ENCODE assay signal across 21 mouse cellular contexts in genomic region chr6:111708277-111708676, GRCm38 (mm10).
"Had no signal": no experiment of that assay in that cellular context is flagged by ENCODE, and none has a peak within 500 bp of the region (broad histone marks: within the 10 kb centered on the region; RNA-seq: fewer than 3 reads in every experiment).

No protein-coding gene starts in this region.

- H3K27me3 ChIP-seq: limb, embryonic 12.5 days; limb, embryonic 15.5 days; midbrain, embryonic 12.5 days; midbrain, embryonic 15.5 days; neural tube, embryonic 12.5 days; neural tube, embryonic 15.5 days; stomach, embryonic 15.5 days had no signal

- H3K4me2 ChIP-seq: limb, embryonic 12.5 days; limb, embryonic 15.5 days; liver, embryonic 11.5 days; lung, embryonic 14.5 days; midbrain, embryonic 12.5 days; midbrain, embryonic 15.5 days; neural tube, embryonic 12.5 days; neural tube, embryonic 15.5 days; stomach, embryonic 15.5 days had no signal

- H3K4me3 ChIP-seq: layer of hippocampus, adult 2 months; limb, embryonic 12.5 days; limb, embryonic 15.5 days; midbrain, embryonic 12.5 days; midbrain, embryonic 15.5 days; neural tube, embryonic 12.5 days; neural tube, embryonic 15.5 days; stomach, embryonic 15.5 days had no signal

- H3K27ac ChIP-seq: layer of hippocampus, adult 2 months; limb, embryonic 12.5 days; limb, embryonic 15.5 days; liver, embryonic 14.5 days; macrophage; midbrain, embryonic 12.5 days; midbrain, embryonic 15.5 days; neural tube, embryonic 12.5 days; neural tube, embryonic 15.5 days; stomach, embryonic 15.5 days had no signal

- H3K36me3 ChIP-seq: limb, embryonic 12.5 days; limb, embryonic 15.5 days; midbrain, embryonic 12.5 days; midbrain, embryonic 15.5 days; neural tube, embryonic 12.5 days; neural tube, embryonic 15.5 days; stomach, embryonic 15.5 days had no signal

- H3K9ac ChIP-seq: limb, embryonic 12.5 days; limb, embryonic 15.5 days; liver, embryonic 14.5 days; liver, postnatal 0 days; lung, embryonic 14.5 days; midbrain, embryonic 12.5 days; midbrain, embryonic 15.5 days; neural tube, embryonic 12.5 days; neural tube, embryonic 15.5 days; stomach, embryonic 15.5 days had no signal

- H3K4me1 ChIP-seq: limb, embryonic 12.5 days; limb, embryonic 15.5 days; midbrain, embryonic 12.5 days; midbrain, embryonic 15.5 days; neural tube, embryonic 12.5 days; neural tube, embryonic 15.5 days; stomach, embryonic 15.5 days had no signal

- H3K9me3 ChIP-seq: limb, embryonic 12.5 days; limb, embryonic 15.5 days; midbrain, embryonic 12.5 days; midbrain, embryonic 15.5 days; neural tube, embryonic 12.5 days; neural tube, embryonic 15.5 days; stomach, embryonic 15.5 days had no signal

- DNase-seq: kidney, postnatal 14 days; kidney, postnatal 4 days; layer of hippocampus, adult 9-11 months; liver, postnatal 0 days; lung, embryonic 14.5 days; right cerebral cortex, adult 18-20 months; right cerebral cortex, postnatal 14 days; right cerebral cortex, postnatal 4 days; thymus, postnatal 25 days had no signal

- ATAC-seq: liver, postnatal 0 days; lung, postnatal 0 days; midbrain, embryonic 15.5 days had no signal
